8 mouse cellular contexts compared by ENCODE assay signal in the genomic region with DNA sequence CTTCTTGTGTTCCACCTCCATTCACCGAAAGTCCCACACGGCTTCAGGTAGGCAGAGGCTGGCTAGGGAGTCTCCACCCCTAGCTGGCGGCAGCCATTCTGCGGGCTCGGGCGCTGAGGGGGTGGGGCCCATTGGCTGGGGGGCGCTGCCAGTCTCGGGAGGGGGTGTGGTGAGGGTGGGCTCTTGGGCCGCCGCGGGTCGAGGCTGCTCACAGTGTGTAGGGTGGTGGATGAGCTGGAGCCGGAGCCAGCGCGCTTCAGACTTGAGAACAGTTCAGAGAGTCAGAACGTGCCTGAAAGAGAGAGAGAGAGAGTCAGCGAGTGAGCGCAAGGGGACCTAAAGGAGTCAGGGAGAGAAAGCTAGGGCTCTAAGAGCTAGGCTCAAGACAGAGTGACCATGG. TPM values are rescaled to one million over a fixed set of nuclear protein-coding genes. Genes with fewer than 3 reads are reported as not detected.
DNase-seq lines count a peak whose midpoint lies in the region; ATAC-seq and TF ChIP-seq lines count a peak whose summit lies in the region.

No protein-coding gene starts in this region.

- no peaks in the 10 kb centered on the region for H3K27me3 ChIP-seq in liver, adult 2 months (ENCODE audit: control insufficient read depth, insufficient read depth, low read length)
- H3K27me3 ChIP-seq in midbrain, embryonic 15.5 days (replicated peaks) = no peaks in the 10 kb centered on the region
- H3K27me3 ChIP-seq in stomach, embryonic 14.5 days (ENCODE audit: control insufficient read depth, insufficient read depth, low read length) = no peaks in the 10 kb centered on the region

- H3K27ac ChIP-seq in liver, adult 2 months (replicated peaks; ENCODE audit: insufficient read depth, low read depth, low read length) = no peak overlapping the region
- no peak overlapping the region for H3K27ac ChIP-seq in midbrain, embryonic 15.5 days
- peak overlapping the region; percentile 21; the same call in 1 of the 2 replicates for H3K27ac ChIP-seq in stomach, embryonic 14.5 days (ENCODE audit: low read length)

- H3K4me1 ChIP-seq in liver, adult 2 months (ENCODE audit: control insufficient read depth, insufficient read depth, low read length) = peaks cover 5% of the 10 kb centered on the region; the same call in 1 of the 2 replicates
- H3K4me1 ChIP-seq in midbrain, embryonic 15.5 days = peaks cover 6% of the 10 kb centered on the region; the same call in 1 of the 2 replicates
- H3K4me1 ChIP-seq in stomach, embryonic 14.5 days (ENCODE audit: control insufficient read depth, insufficient read depth, low read length) = no peaks in the 10 kb centered on the region

- TF ChIP-seq POLR2A in liver, adult 2 months (IDR thresholded peaks at IDR 0.05; ENCODE audit: extremely low read depth, insufficient read depth, low read length) = no peak

- H3K4me2 ChIP-seq in midbrain, embryonic 15.5 days = peak overlapping the region; percentile 78
- peak overlapping the region; percentile 54 for H3K4me2 ChIP-seq in stomach, embryonic 14.5 days (replicated peaks; ENCODE audit: low read depth, low read length)

- no peak; the same call in 1 of the 2 replicates for ATAC-seq in cerebellum, adult (ENCODE audit: insufficient number of reproducible peaks, low FRiP score, low TSS enrichment)
- ATAC-seq in midbrain, embryonic 15.5 days (replicated peaks) = peak; percentile 99
- ATAC-seq in stomach, embryonic 14.5 days (ENCODE audit: insufficient number of reproducible peaks, insufficient read depth, low FRiP score, low read depth) = peak; percentile 99

- no peaks in the 10 kb centered on the region for H3K36me3 ChIP-seq in liver, adult 2 months (ENCODE audit: control insufficient read depth, insufficient read depth, low read length)
- no peaks in the 10 kb centered on the region for H3K36me3 ChIP-seq in midbrain, embryonic 15.5 days (replicated peaks)
- no peaks in the 10 kb centered on the region for H3K36me3 ChIP-seq in stomach, embryonic 14.5 days (ENCODE audit: control insufficient read depth, insufficient read depth, low read length)

- TF ChIP-seq CTCF in liver, adult 2 months (IDR thresholded peaks at IDR 0.05; ENCODE audit: low read depth, low read length) = no peak

- H3K4me3 ChIP-seq in liver, adult 2 months (ENCODE audit: insufficient read depth, low read depth, low read length) = peak overlapping the region; percentile 53; the same call in 1 of the 2 replicates
- H3K4me3 ChIP-seq in midbrain, embryonic 15.5 days = peak overlapping the region; percentile 51
- H3K4me3 ChIP-seq in stomach, embryonic 14.5 days (ENCODE audit: low read depth, low read length) = peak overlapping the region; percentile 44

- H3K9ac ChIP-seq in liver, adult 2 months (ENCODE audit: low read depth, low read length) = no peak overlapping the region
- H3K9ac ChIP-seq in midbrain, embryonic 15.5 days = peak overlapping the region; percentile 34
- peak overlapping the region; percentile 6; the same call in 1 of the 2 replicates for H3K9ac ChIP-seq in stomach, embryonic 14.5 days (replicated peaks; ENCODE audit: low read depth, low read length)

- peak; percentile 60 to 71 for DNase-seq in cerebellum, postnatal 14 days
- DNase-seq in c-Kit-positive CD71-positive TER-119-positive erythroid progenitor cells, embryonic 14.5 days (ENCODE audit: low spot score) = peak; percentile 16
- DNase-seq in gastrocnemius, postnatal 25 days = peak; percentile 38
- peak; percentile 31 for DNase-seq in kidney, adult 11 months
- peak; percentile 20 for DNase-seq in liver, adult 2 months (ENCODE audit: extremely low read depth, low read depth, low spot score)

- 0% methylated on average over 13 of the region's 18 CpGs for WGBS in liver, adult 2 months
- 22% methylated on average over 18 of the region's 18 CpGs for whole genome bisulfite sequencing in midbrain, embryonic 15.5 days
- WGBS in stomach, embryonic 14.5 days = 21% methylated on average over 18 of the region's 18 CpGs

- no peaks in the 10 kb centered on the region for H3K79me2 ChIP-seq in liver, adult 2 months (ENCODE audit: control insufficient read depth, insufficient read depth, low read length)

- no peaks in the 10 kb centered on the region for H3K9me3 ChIP-seq in midbrain, embryonic 15.5 days
- H3K9me3 ChIP-seq in stomach, embryonic 14.5 days (ENCODE audit: control insufficient read depth, low read depth, low read length) = no peaks in the 10 kb centered on the region

RNA-seq across cellular contexts. Expression of gene Dach2, which starts 0.7 kb away (rescaled TPM):
- total RNA-seq in gastrocnemius, postnatal 25 days (2021) = under 1 TPM; 0.08 to 0.38 TPM
- not detected in 2 replicates for total RNA-seq in liver, adult 2 months (2014; rRNA removed)
- polyA plus RNA-seq in liver, adult 2 months (2012; rRNA removed) = not detected in 2 replicates
- polyA plus RNA-seq in midbrain, embryonic 15.5 days (2015; fragmentation: Nextera tagmentation; extraction: Ambion mirVana) = 6.5 and 6.9 TPM in 2 replicates
- 4.7 and 5.1 TPM in 2 replicates for polyA plus RNA-seq in stomach, embryonic 14.5 days (2014; fragmentation: Nextera tagmentation; extraction: Ambion mirVana)
